Mouse (Mus musculus): ENCODE measurements around the gene Hoxa2.

GRCm38 (mm10) chr6:52118903-52119635 is 45.6 kb downstream of the Hoxa2 start:
- TF ChIP-seq CTCF (IDR thresholded peaks at IDR 0.05; ENCODE audit: low read depth, low read length) (no peak), POLR2A (IDR thresholded peaks at IDR 0.05; ENCODE audit: borderline replicate concordance, low read depth, low read length) (no peak)

Measured in bone marrow macrophage, adult 2 months (primary cell).